Mouse (Mus musculus): Measurements from ENCODE around the gene Acot8. TPM values are rescaled to one million over a fixed set of nuclear protein-coding genes. Genes with fewer than 3 reads are reported as not detected.

Gene Acot8
- polyA plus RNA-seq (2015; fragmentation: Nextera tagmentation; extraction: Ambion mirVana) = 22.2 TPM in 2 replicates

- Histone ChIP-seq H3K4me2 (ENCODE audit: low read length) (peak within 1 kb of the TSS; percentile 72), H3K9me3 (ENCODE audit: control insufficient read depth, low read length) (no peaks in the 10 kb centered on the region), H3K36me3 (ENCODE audit: control insufficient read depth, insufficient read depth, low read length) (no peaks in the 10 kb centered on the region), H3K27me3 (replicated peaks; ENCODE audit: control insufficient read depth, insufficient read depth, low read length) (no peaks in the 10 kb centered on the region), H3K4me1 (ENCODE audit: control insufficient read depth, insufficient read depth, low read depth, low read length) (peaks cover 21% of the 10 kb centered on the region), H3K4me3 (ENCODE audit: low read length) (peak within 1 kb of the TSS; percentile 55), H3K9ac (ENCODE audit: low read depth, low read length) (peak within 1 kb of the TSS; percentile 85), H3K27ac (ENCODE audit: low read depth, low read length) (peak within 1 kb of the TSS; percentile 85)
- peak; percentile 97 for ATAC-seq
- 1% methylated on average over 47 of the region's 47 CpGs for WGBS
Measured at GRCm38 (mm10) chr2:164804533-164805331, at the start of gene Acot8, which contains the start of gene Zswim3. TSS of gene Acot8 (minus strand) at chr2:164804882. TSS of gene Zswim3 (plus strand) at chr2:164805098.

- Histone ChIP-seq H3K27me3 (replicated peaks; ENCODE audit: control insufficient read depth, insufficient read depth, low read length) (no peaks in the 10 kb centered on the region; the same call in 1 of the 2 replicates), H3K4me2 (ENCODE audit: low read length) (no peak overlapping the region), H3K9ac (ENCODE audit: low read depth, low read length) (no peak overlapping the region), H3K4me3 (ENCODE audit: low read length) (no peak overlapping the region), H3K4me1 (ENCODE audit: control insufficient read depth, insufficient read depth, low read depth, low read length) (no peaks in the 10 kb centered on the region), H3K9me3 (ENCODE audit: control insufficient read depth, low read length) (no peaks in the 10 kb centered on the region), H3K27ac (ENCODE audit: low read depth, low read length) (no peak overlapping the region), H3K36me3 (ENCODE audit: control insufficient read depth, insufficient read depth, low read length) (no peaks in the 10 kb centered on the region)
- WGBS = 93% methylated on average over 8 of the region's 8 CpGs
- no peak for ATAC-seq
Measured at GRCm38 (mm10) chr2:164850061-164850460, 45.4 kb upstream of the Acot8 start.

GRCm38 (mm10) chr2:164845782-164846181 is 41.1 kb upstream of the Acot8 start:
- Histone ChIP-seq H3K27ac (ENCODE audit: low read depth, low read length) (no peak overlapping the region), H3K4me2 (ENCODE audit: low read length) (no peak overlapping the region), H3K4me1 (ENCODE audit: control insufficient read depth, insufficient read depth, low read depth, low read length) (no peaks in the 10 kb centered on the region), H3K9me3 (ENCODE audit: control insufficient read depth, low read length) (no peaks in the 10 kb centered on the region), H3K4me3 (ENCODE audit: low read length) (no peak overlapping the region), H3K9ac (ENCODE audit: low read depth, low read length) (no peak overlapping the region), H3K36me3 (ENCODE audit: control insufficient read depth, insufficient read depth, low read length) (no peaks in the 10 kb centered on the region), H3K27me3 (replicated peaks; ENCODE audit: control insufficient read depth, insufficient read depth, low read length) (no peaks in the 10 kb centered on the region)
- ATAC-seq = no peak
- 53% methylated on average over 3 of the region's 3 CpGs for WGBS

GRCm38 (mm10) chr2:164835164-164835563 is 30.5 kb upstream of the Acot8 start:
- Histone ChIP-seq H3K9ac (ENCODE audit: low read depth, low read length) (no peak overlapping the region), H3K4me3 (ENCODE audit: low read length) (no peak overlapping the region), H3K27me3 (replicated peaks; ENCODE audit: control insufficient read depth, insufficient read depth, low read length) (no peaks in the 10 kb centered on the region), H3K4me1 (ENCODE audit: control insufficient read depth, insufficient read depth, low read depth, low read length) (peaks cover 17% of the 10 kb centered on the region), H3K4me2 (ENCODE audit: low read length) (no peak overlapping the region; the same call in none of the 2 replicates), H3K27ac (ENCODE audit: low read depth, low read length) (no peak overlapping the region), H3K36me3 (ENCODE audit: control insufficient read depth, insufficient read depth, low read length) (peaks cover 13% of the 10 kb centered on the region), H3K9me3 (ENCODE audit: control insufficient read depth, low read length) (no peaks in the 10 kb centered on the region)
- 92% methylated on average over 4 of the region's 4 CpGs for WGBS
- no peak for ATAC-seq

- peak overlapping the region; percentile 79 for H3K9ac ChIP-seq (ENCODE audit: low read depth, low read length)
- H3K4me2 ChIP-seq (ENCODE audit: low read length) = peak overlapping the region; percentile 99
- no peaks in the 10 kb centered on the region for H3K27me3 ChIP-seq (replicated peaks; ENCODE audit: control insufficient read depth, insufficient read depth, low read length)
- no peak overlapping the region for H3K27ac ChIP-seq (ENCODE audit: low read depth, low read length)
- 44% methylated on average over 8 of the region's 8 CpGs for WGBS
- H3K4me3 ChIP-seq (ENCODE audit: low read length) = peak overlapping the region; percentile 69
- H3K4me1 ChIP-seq (ENCODE audit: control insufficient read depth, insufficient read depth, low read depth, low read length) = peaks cover 17% of the 10 kb centered on the region
- H3K9me3 ChIP-seq (ENCODE audit: control insufficient read depth, low read length) = no peaks in the 10 kb centered on the region
- no peak for ATAC-seq
- peaks cover 7% of the 10 kb centered on the region; the same call in 1 of the 2 replicates for H3K36me3 ChIP-seq (ENCODE audit: control insufficient read depth, insufficient read depth, low read length)
Measured at GRCm38 (mm10) chr2:164834531-164834930, 29.8 kb upstream of the Acot8 start.

- Histone ChIP-seq H3K4me2 (ENCODE audit: low read length) (peak within 1 kb of the TSS; percentile 99), H3K9ac (ENCODE audit: low read depth, low read length) (peak within 1 kb of the TSS; percentile 79), H3K4me3 (ENCODE audit: low read length) (peak within 1 kb of the TSS; percentile 69), H3K27ac (ENCODE audit: low read depth, low read length) (peak within 1 kb of the TSS; percentile 78), H3K9me3 (ENCODE audit: control insufficient read depth, low read length) (no peaks in the 10 kb centered on the region), H3K4me1 (ENCODE audit: control insufficient read depth, insufficient read depth, low read depth, low read length) (peaks cover 17% of the 10 kb centered on the region), H3K36me3 (ENCODE audit: control insufficient read depth, insufficient read depth, low read length) (peaks cover 4% of the 10 kb centered on the region; the same call in 1 of the 2 replicates), H3K27me3 (replicated peaks; ENCODE audit: control insufficient read depth, insufficient read depth, low read length) (no peaks in the 10 kb centered on the region)
- under 1% methylated on average over 31 of the region's 31 CpGs for WGBS
- ATAC-seq = peak; percentile 70
Measured at GRCm38 (mm10) chr2:164833314-164833959, 28.8 kb upstream of the Acot8 start, which contains the start of gene Neurl2. TSS of gene Neurl2 (minus strand) at chr2:164833456.

- no peaks in the 10 kb centered on the region for H3K9me3 ChIP-seq (ENCODE audit: control insufficient read depth, low read length)
- H3K27ac ChIP-seq (ENCODE audit: low read depth, low read length) = peak within 1 kb of the TSS; percentile 78
- 1% methylated on average over 33 of the region's 35 CpGs for WGBS
- H3K9ac ChIP-seq (ENCODE audit: low read depth, low read length) = peak within 1 kb of the TSS; percentile 79
- ATAC-seq = peak; percentile 63
- peak within 1 kb of the TSS; percentile 99 for H3K4me2 ChIP-seq (ENCODE audit: low read length)
- H3K4me3 ChIP-seq (ENCODE audit: low read length) = peak within 1 kb of the TSS; percentile 69
- H3K36me3 ChIP-seq (ENCODE audit: control insufficient read depth, insufficient read depth, low read length) = peaks cover 2% of the 10 kb centered on the region
- no peaks in the 10 kb centered on the region for H3K27me3 ChIP-seq (replicated peaks; ENCODE audit: control insufficient read depth, insufficient read depth, low read length)
- peaks cover 17% of the 10 kb centered on the region for H3K4me1 ChIP-seq (ENCODE audit: control insufficient read depth, insufficient read depth, low read depth, low read length)
Measured at GRCm38 (mm10) chr2:164832748-164833301, 28.1 kb upstream of the Acot8 start, which contains the start of gene Ctsa. TSS of gene Ctsa (plus strand) at chr2:164832873.

GRCm38 (mm10) chr2:164832032-164832747 is 27.5 kb upstream of the Acot8 start:
- H3K27me3 ChIP-seq (replicated peaks; ENCODE audit: control insufficient read depth, insufficient read depth, low read length) = no peaks in the 10 kb centered on the region
- peak overlapping the region; percentile 79 for H3K9ac ChIP-seq (ENCODE audit: low read depth, low read length)
- H3K4me2 ChIP-seq (ENCODE audit: low read length) = peak overlapping the region; percentile 99
- H3K4me1 ChIP-seq (ENCODE audit: control insufficient read depth, insufficient read depth, low read depth, low read length) = peaks cover 17% of the 10 kb centered on the region
- 57% methylated on average over 16 of the region's 16 CpGs for WGBS
- H3K4me3 ChIP-seq (ENCODE audit: low read length) = peak overlapping the region; percentile 69
- no peaks in the 10 kb centered on the region for H3K9me3 ChIP-seq (ENCODE audit: control insufficient read depth, low read length)
- ATAC-seq = no peak; the same call in 1 of the 2 replicates
- peaks cover 7% of the 10 kb centered on the region for H3K36me3 ChIP-seq (ENCODE audit: control insufficient read depth, insufficient read depth, low read length)
- H3K27ac ChIP-seq (ENCODE audit: low read depth, low read length) = peak overlapping the region; percentile 78

Measured in hindbrain, embryonic 16.5 days (tissue).